8 mouse cellular contexts compared by ENCODE assay signal in the genomic region with DNA sequence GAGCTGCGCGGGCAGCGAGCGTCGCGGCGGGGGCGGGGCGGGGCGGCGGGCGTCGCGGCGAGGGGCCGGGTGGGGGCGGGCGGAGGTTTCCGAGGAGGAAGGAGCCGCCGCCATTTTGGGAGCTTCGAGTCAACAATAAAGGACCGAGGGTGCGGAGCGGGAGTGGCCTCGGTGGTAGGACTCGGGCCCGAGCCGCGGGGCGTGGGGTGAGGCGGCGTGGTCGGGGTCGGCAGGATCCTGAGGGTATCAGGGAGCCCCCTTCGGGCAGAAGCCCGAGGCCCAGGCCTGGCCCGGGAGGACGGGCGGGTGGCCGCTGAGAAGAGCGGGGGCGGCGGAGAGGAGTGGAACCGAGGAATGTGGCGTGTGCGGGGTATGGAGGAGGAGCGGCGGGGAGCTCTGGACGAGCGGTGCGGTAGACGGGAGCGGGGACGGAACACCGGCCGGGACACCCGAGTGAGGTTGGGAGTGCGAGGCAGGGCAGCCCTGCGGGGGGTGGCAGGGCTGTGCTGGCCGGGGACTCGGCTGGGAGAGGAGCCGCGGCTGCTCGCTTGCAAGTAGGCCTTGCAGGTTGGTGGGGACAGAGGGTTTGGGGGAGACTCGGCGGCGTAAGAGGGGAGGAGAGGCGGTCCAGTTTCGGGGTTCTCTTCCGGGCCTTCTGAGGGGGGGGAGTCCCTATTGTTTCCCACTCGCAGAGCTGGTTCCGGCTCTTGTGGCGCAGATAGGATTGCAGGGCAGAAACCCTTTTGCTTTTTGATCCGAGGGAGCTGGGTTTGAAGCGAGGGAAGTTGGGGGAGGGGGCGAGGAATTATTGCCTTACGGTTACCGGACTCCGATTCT. TPM values are rescaled to one million over a fixed set of nuclear protein-coding genes. Genes with fewer than 3 reads are reported as not detected.
DNase-seq lines count a peak whose midpoint lies in the region; ATAC-seq lines count a peak whose summit lies in the region.

A gene (plus strand): TSS at position 114 of the 837 bp plus-strand sequence.

- peak; percentile 64 for ATAC-seq in inflammation-experienced regulatory T-cells, adult 6 months
- ATAC-seq in megakaryocyte progenitor cell, adult 5-6 weeks (replicated peaks; ENCODE audit: poor library complexity): peak; percentile 15

- peak; percentile 80 to 94 for DNase-seq in adrenal gland, adult (ENCODE audit: inconsistent age in 2 of 2, low spot score in 1 of 2)
- peak; percentile 79 for DNase-seq in embryo, embryonic 10 days (ENCODE audit: low spot score)
- peak; percentile 74 for DNase-seq in gastrocnemius, postnatal 14 days
- DNase-seq in left cerebral cortex, postnatal 10 days (ENCODE audit: extremely low spot score in 1 of 2, low spot score in 2 of 2): peak; percentile 51 to 89
- peak; percentile 71 for DNase-seq in right cerebral cortex, postnatal 14 days
- DNase-seq in urinary bladder, postnatal 36 days (ENCODE audit: low spot score in 2 of 2): peak; percentile 62 to 68

- intact Hi-C loops in gastrocnemius, postnatal 14 days (cut with DNase I; ENCODE audit: low total_unique reads): loop anchor here (5.0 kb wide), 1 partner anchor 98 kb away; no protein-coding TSS in a partner anchor
- intact Hi-C loops in left cerebral cortex, postnatal 10 days (cut with DNase I): loop anchor here (5.0 kb wide), 2 partner anchors 78 to 98 kb away; no protein-coding TSS in a partner anchor

RNA-seq across cellular contexts. Expression of the gene that starts here (rescaled TPM):
- 10 to 100 TPM; 61.8 to 62.2 TPM for total RNA-seq in gastrocnemius, postnatal 14 days (2021)
- 100 to 1,000 TPM in 1 of 3 experiments, 10 to 100 TPM in 2; 57.3 to 129 (median 66.8) TPM for polyA plus RNA-seq in inflammation-experienced regulatory T-cells, adult 6 months (2017; shearing (Covaris generic))
- 100 to 1,000 TPM; 114 to 115 TPM for total RNA-seq in left cerebral cortex, postnatal 10 days (2021)
- total RNA-seq in megakaryocyte progenitor cell, adult 5-6 weeks (2015): 65.0 and 65.9 TPM in 2 replicates
- 66.6 and 74.4 TPM in 2 replicates for total RNA-seq in megakaryocyte progenitor cell, adult 5-6 weeks (2017)

Comparison
In these comparisons a context has a peak if more than half of its experiments do, and no peak if none do; other contexts are left out.
1. Peak in every context shown above with its lines: DNase-seq and ATAC-seq.